Mouse (Mus musculus) neural tube, embryonic 14.5 days (tissue): ENCODE measurements around the gene Vwc2. TPM values are rescaled to one million over a fixed set of nuclear protein-coding genes. Genes with fewer than 3 reads are reported as not detected.
A peak's percentile ranks its signal among the peaks of the same experiment; 100 is the strongest.

Experiments used
- ATAC-seq: fragments of 200-750 bp; cut with Nextera tagmentation; 2 replicates; pipeline ENCODE4 v1.8.0; 2017; ENCODE audit warnings: low read depth, mild to moderate bottlenecking, moderate TSS enrichment, moderate library complexity
- H3K27ac ChIP-seq: fragments of 300-500 bp; sonication (generic); 2 replicates; pipeline ENCODE4 v1.5.1; 2014; ENCODE audit warnings: low read depth, mild to moderate bottlenecking, control low read depth, low read length, moderate library complexity, mixed read lengths
- H3K27me3 ChIP-seq: fragments of 300-500 bp; sonication (generic); 2 replicates; pipeline ENCODE4 v1.6.1; 2014; ENCODE audit warnings: low read length; ENCODE audit not compliant: control insufficient read depth, insufficient read depth
- H3K36me3 ChIP-seq: fragments of 300-500 bp; sonication (generic); 2 replicates; pipeline ENCODE4 v1.6.1; 2014; ENCODE audit warnings: low read length, mixed read lengths; ENCODE audit not compliant: control insufficient read depth, insufficient read depth
- H3K4me1 ChIP-seq: fragments of 300-500 bp; sonication (generic); 2 replicates; pipeline ENCODE4 v1.6.1; 2014; ENCODE audit warnings: low read length; ENCODE audit not compliant: control insufficient read depth, insufficient read depth
- H3K4me2 ChIP-seq: fragments of 300-500 bp; sonication (generic); 2 replicates; pipeline ENCODE4 v1.6.1; 2014; ENCODE audit warnings: mild to moderate bottlenecking, low read depth, low read length, control low read depth
- H3K4me3 ChIP-seq: fragments of 300-500 bp; sonication (generic); 2 replicates; pipeline ENCODE4 v1.5.1; 2014; ENCODE audit warnings: low read depth, low read length, control low read depth, mixed read lengths
- H3K9ac ChIP-seq: fragments of 300-500 bp; sonication (generic); replicated peaks from 2 replicates; pipeline ENCODE4 v1.6.1; 2014; ENCODE audit warnings: low read depth, mild to moderate bottlenecking, control low read depth, low read length, mixed read lengths
- H3K9me3 ChIP-seq: fragments of 300-500 bp; sonication (generic); 2 replicates; pipeline ENCODE4 v1.6.1; 2016; ENCODE audit warnings: low read length; ENCODE audit not compliant: control insufficient read depth
- WGBS: fragments of 180-500 bp; shearing (Covaris S2); extraction: QIAGEN DNeasy Blood & Tissue Kit; methylation state at CpG from one replicate; pipeline ENCODE4 v1.1.7; 2014; 5-methylcytosine and 5-hydroxymethylcytosine counted together
- polyA plus RNA-seq: library from polyadenylated mRNA; unstranded; fragments of >200 nt; fragmentation: Nextera tagmentation; extraction: Ambion mirVana; gene quantifications from 2 replicates; pipeline ENCODE4 v1.2.1, GENCODE M21; 2014

Vwc2 gene
- 10.0 and 14.0 TPM in 2 replicates for polyA plus RNA-seq

- Histone ChIP-seq H3K27ac (no peak within 1 kb of the TSS), H3K4me3 (peak within 1 kb of the TSS; percentile 62), H3K27me3 (peaks cover 15% of the 10 kb centered on the region), H3K9me3 (no peaks in the 10 kb centered on the region), H3K36me3 (no peaks in the 10 kb centered on the region), H3K4me2 (peak within 1 kb of the TSS; percentile 98), H3K9ac (peak within 1 kb of the TSS; percentile 56), H3K4me1 (no peaks in the 10 kb centered on the region; the same call in none of the 2 replicates)
- ATAC-seq, result peak; percentile 57; the same call in 1 of the 2 replicates
- 1% methylated on average over 28 of the region's 28 CpGs for WGBS
These were observed at the start of gene Vwc2 for GRCm38 (mm10) chr11:11113576-11114233. TSS of gene Vwc2 (plus strand) at chr11:11114223.

- H3K4me2 ChIP-seq, result no peak overlapping the region
- H3K4me3 ChIP-seq, result no peak overlapping the region
- H3K9me3 ChIP-seq, result no peaks in the 10 kb centered on the region
- H3K36me3 ChIP-seq, result no peaks in the 10 kb centered on the region
- H3K27ac ChIP-seq, result no peak overlapping the region
- H3K4me1 ChIP-seq, result no peaks in the 10 kb centered on the region
- no peaks in the 10 kb centered on the region for H3K27me3 ChIP-seq
- no peak overlapping the region for H3K9ac ChIP-seq
- peak; percentile 56; the same call in 1 of the 2 replicates for ATAC-seq
- WGBS, result 15% methylated on average over 1 of the region's 1 CpGs
These were observed 25.8 kb upstream of the Vwc2 start for GRCm38 (mm10) chr11:11088162-11088756.

- Histone ChIP-seq H3K27me3 (no peaks in the 10 kb centered on the region), H3K27ac (no peak overlapping the region), H3K36me3 (no peaks in the 10 kb centered on the region), H3K9me3 (no peaks in the 10 kb centered on the region), H3K4me3 (no peak overlapping the region), H3K9ac (no peak overlapping the region), H3K4me1 (no peaks in the 10 kb centered on the region), H3K4me2 (no peak overlapping the region)
- 97% methylated on average over 1 of the region's 1 CpGs for WGBS
- ATAC-seq, result no peak
These were observed 16.4 kb upstream of the Vwc2 start for GRCm38 (mm10) chr11:11097606-11098005.

- Histone ChIP-seq H3K36me3 (no peaks in the 10 kb centered on the region), H3K27me3 (no peaks in the 10 kb centered on the region), H3K27ac (no peak overlapping the region), H3K4me3 (no peak overlapping the region), H3K4me2 (no peak overlapping the region), H3K9ac (no peak overlapping the region), H3K4me1 (no peaks in the 10 kb centered on the region), H3K9me3 (no peaks in the 10 kb centered on the region)
- 72% methylated on average over 4 of the region's 4 CpGs for WGBS
- ATAC-seq, result no peak
These were observed 15.7 kb upstream of the Vwc2 start for GRCm38 (mm10) chr11:11098282-11098681.

GRCm38 (mm10) chr11:11099011-11099410, 15.0 kb upstream of the Vwc2 start:
- 90% methylated on average over 5 of the region's 5 CpGs for WGBS
- H3K27ac ChIP-seq, result no peak overlapping the region

GRCm38 (mm10) chr11:11102182-11102581, 11.8 kb upstream of the Vwc2 start:
- WGBS, result 26% methylated on average over 1 of the region's 1 CpGs
- peak; percentile 66; the same call in 1 of the 2 replicates for ATAC-seq
- Histone ChIP-seq H3K36me3 (no peaks in the 10 kb centered on the region), H3K27ac (no peak overlapping the region), H3K4me3 (no peak overlapping the region), H3K9ac (no peak overlapping the region), H3K4me2 (no peak overlapping the region), H3K4me1 (no peaks in the 10 kb centered on the region), H3K9me3 (no peaks in the 10 kb centered on the region), H3K27me3 (no peaks in the 10 kb centered on the region)

More at GRCm38 (mm10) chr11:11099011-11099410, 15.0 kb upstream of the Vwc2 start:
- H3K4me2 ChIP-seq, result no peak overlapping the region
- no peaks in the 10 kb centered on the region for H3K27me3 ChIP-seq
- no peaks in the 10 kb centered on the region for H3K4me1 ChIP-seq
- no peaks in the 10 kb centered on the region for H3K36me3 ChIP-seq
- H3K9ac ChIP-seq, result no peak overlapping the region
- no peak overlapping the region for H3K4me3 ChIP-seq
- no peaks in the 10 kb centered on the region for H3K9me3 ChIP-seq
- no peak for ATAC-seq

GRCm38 (mm10) chr11:11102620-11103019, 11.4 kb upstream of the Vwc2 start:
- whole genome bisulfite sequencing, result 60% methylated on average over 1 of the region's 1 CpGs
- Histone ChIP-seq H3K27ac (no peak overlapping the region), H3K9ac (no peak overlapping the region), H3K36me3 (no peaks in the 10 kb centered on the region), H3K4me3 (no peak overlapping the region), H3K4me2 (no peak overlapping the region), H3K4me1 (no peaks in the 10 kb centered on the region), H3K27me3 (no peaks in the 10 kb centered on the region), H3K9me3 (no peaks in the 10 kb centered on the region)
- no peak; the same call in 1 of the 2 replicates for ATAC-seq

- no peaks in the 10 kb centered on the region for H3K36me3 ChIP-seq
- no peaks in the 10 kb centered on the region for H3K9me3 ChIP-seq
- peaks cover under 1% of the 10 kb centered on the region; the same call in 1 of the 2 replicates for H3K27me3 ChIP-seq
- WGBS, result 55% methylated on average over 3 of the region's 3 CpGs
- H3K4me2 ChIP-seq, result no peak overlapping the region
- peak; percentile 63; the same call in 1 of the 2 replicates for ATAC-seq
- H3K9ac ChIP-seq, result no peak overlapping the region
- no peaks in the 10 kb centered on the region for H3K4me1 ChIP-seq
- H3K27ac ChIP-seq, result no peak overlapping the region
- no peak overlapping the region for H3K4me3 ChIP-seq
These were observed 5.1 kb upstream of the Vwc2 start for GRCm38 (mm10) chr11:11108922-11109321.
